Mouse (Mus musculus) urinary bladder, postnatal 10 days (tissue): Measurements from ENCODE around the gene Zfp622.
A peak's percentile ranks its signal among the peaks of the same experiment; 100 is the strongest.

ENCODE experiments used
- DNase-seq: peaks from one replicate; pipeline ENCODE4 v3.0.0; 2022; ENCODE audit warnings: low spot score

Zfp622 gene

GRCm38 (mm10) chr15:25984067-25984733 is at the start of gene Zfp622:
Gene Zfp622, plus strand, starts transcription at chr15:25984366.
- DNase-seq, result peak; percentile 75

- DNase-seq, result no peak
Observed at GRCm38 (mm10) chr15:25934411-25934810, 49.8 kb upstream of the Zfp622 start.

GRCm38 (mm10) chr15:25938496-25938895 is 45.7 kb upstream of the Zfp622 start:
- no peak for DNase-seq

GRCm38 (mm10) chr15:25940397-25941377 is 43.5 kb upstream of the Zfp622 start:
- DNase-seq, result no peak

GRCm38 (mm10) chr15:25941514-25941913 is 42.7 kb upstream of the Zfp622 start:
- DNase-seq, result no peak

GRCm38 (mm10) chr15:25942415-25942814 is 41.8 kb upstream of the Zfp622 start:
- DNase-seq, result no peak

GRCm38 (mm10) chr15:25943386-25944137 is 40.6 kb upstream of the Zfp622 start:
- DNase-seq, result no peak

- DNase-seq, result no peak
Observed at GRCm38 (mm10) chr15:25945224-25945623, 38.9 kb upstream of the Zfp622 start.

GRCm38 (mm10) chr15:25946482-25946881 is 37.7 kb upstream of the Zfp622 start:
- DNase-seq, result no peak

GRCm38 (mm10) chr15:25947383-25947782 is 36.8 kb upstream of the Zfp622 start:
- no peak for DNase-seq

- DNase-seq, result no peak
Observed at GRCm38 (mm10) chr15:25948257-25949223, 35.6 kb upstream of the Zfp622 start.

GRCm38 (mm10) chr15:25949696-25950095 is 34.5 kb upstream of the Zfp622 start:
- DNase-seq, result no peak

- DNase-seq, result no peak
Observed at GRCm38 (mm10) chr15:25950584-25950983, 33.6 kb upstream of the Zfp622 start.

- DNase-seq, result no peak
Observed at GRCm38 (mm10) chr15:25951037-25951436, 33.1 kb upstream of the Zfp622 start.

- no peak for DNase-seq
Observed at GRCm38 (mm10) chr15:25956001-25956400, 28.2 kb upstream of the Zfp622 start.

- DNase-seq, result no peak
Observed at GRCm38 (mm10) chr15:25956422-25957117, 27.6 kb upstream of the Zfp622 start.

GRCm38 (mm10) chr15:25957651-25958050 is 26.5 kb upstream of the Zfp622 start:
- no peak for DNase-seq

- no peak for DNase-seq
Observed at GRCm38 (mm10) chr15:25959375-25959774, 24.8 kb upstream of the Zfp622 start.

GRCm38 (mm10) chr15:25960231-25960630 is 23.9 kb upstream of the Zfp622 start:
- no peak for DNase-seq

- no peak for DNase-seq
Observed at GRCm38 (mm10) chr15:25966220-25966774, 17.9 kb upstream of the Zfp622 start.
